In genomic region chr17:88067202-88067901, GRCm38 (mm10) we compare ENCODE assay signal across 8 mouse cellular contexts. TPM values are rescaled to one million over a fixed set of nuclear protein-coding genes. Genes with fewer than 3 reads are reported as not detected.
DNase-seq lines count a peak whose midpoint lies in the region; ATAC-seq and TF ChIP-seq lines count a peak whose summit lies in the region.

No protein-coding gene starts in this region.

- H3K79me2 ChIP-seq in C2C12 (ENCODE audit: control insufficient read depth, insufficient read depth) = peaks cover 25% of the 10 kb centered on the region

- H3K4me1 ChIP-seq in heart, embryonic 12.5 days (replicated peaks) = peaks cover 11% of the 10 kb centered on the region
- H3K4me1 ChIP-seq in forebrain, embryonic 11.5 days (replicated peaks; ENCODE audit: control insufficient read depth, insufficient read depth, low read length) = no peaks in the 10 kb centered on the region; the same call in 1 of the 2 replicates
- peaks cover 4 to 9% of the 10 kb centered on the region in 2 experiments for H3K4me1 ChIP-seq in liver, embryonic 14.5 days (replicated peaks; ENCODE audit: control insufficient read depth in 2 of 2, insufficient read depth in 2 of 2, low read length in 1 of 2)

- H3K9ac ChIP-seq in heart, embryonic 12.5 days = no peak overlapping the region
- no peak overlapping the region; the same call in 1 of the 2 replicates for H3K9ac ChIP-seq in forebrain, embryonic 11.5 days (ENCODE audit: low read length)
- H3K9ac ChIP-seq in liver, embryonic 14.5 days (replicated peaks) = peak overlapping the region; percentile 67

- no peaks in the 10 kb centered on the region for H3K9me3 ChIP-seq in heart, embryonic 12.5 days (replicated peaks)
- H3K9me3 ChIP-seq in forebrain, embryonic 11.5 days (ENCODE audit: control insufficient read depth, low read length) = no peaks in the 10 kb centered on the region
- no peaks in the 10 kb centered on the region for H3K9me3 ChIP-seq in liver, embryonic 14.5 days (ENCODE audit: control insufficient read depth, low read length)

- H3K79me3 ChIP-seq in C2C12 (ENCODE audit: low read depth) = peaks cover 22% of the 10 kb centered on the region

- 76% methylated on average over 4 of the region's 4 CpGs for WGBS in heart, embryonic 12.5 days
- WGBS in forebrain, embryonic 11.5 days = 79% methylated on average over 4 of the region's 4 CpGs
- 64% methylated on average over 4 of the region's 4 CpGs for WGBS in liver, embryonic 14.5 days (ENCODE audit: insufficient replicate concordance)

- no peak for DNase-seq in heart, postnatal 4 days
- no peak for DNase-seq in forebrain, embryonic 11.5 days (ENCODE audit: low spot score)
- DNase-seq in liver, embryonic 14.5 days (ENCODE audit: low read depth in 3 of 3, low spot score in 3 of 3) = no peak
- DNase-seq in left cerebral cortex, adult 9 months (ENCODE audit: low spot score in 2 of 2) = no peak
- DNase-seq in embryo, embryonic 10 days (ENCODE audit: low spot score) = no peak
- DNase-seq in natural killer cell, adult 2 months (ENCODE audit: low spot score in 2 of 2) = no peak

- peak overlapping the region; percentile 100 for H3K4me3 ChIP-seq in heart, embryonic 12.5 days
- H3K4me3 ChIP-seq in C2C12 (ENCODE audit: insufficient read depth, poor library complexity, severe bottlenecking) = peak overlapping the region; percentile 75
- H3K4me3 ChIP-seq in forebrain, embryonic 11.5 days (ENCODE audit: low read depth, low read length) = peak overlapping the region; percentile 99
- H3K4me3 ChIP-seq in liver, embryonic 14.5 days (ENCODE audit: insufficient read depth in 1 of 2, low read depth in 2 of 2, low read length in 2 of 2) = peak overlapping the region in 1 of 2 experiments; percentile 95; a peak in 2 of 4 replicates

- no peaks in the 10 kb centered on the region for H3K36me3 ChIP-seq in heart, embryonic 12.5 days
- no peaks in the 10 kb centered on the region for H3K36me3 ChIP-seq in C2C12 (ENCODE audit: control insufficient read depth, insufficient read depth)
- H3K36me3 ChIP-seq in forebrain, embryonic 11.5 days (ENCODE audit: control insufficient read depth, insufficient read depth, low read length) = no peaks in the 10 kb centered on the region
- H3K36me3 ChIP-seq in liver, embryonic 14.5 days (replicated peaks; ENCODE audit: control insufficient read depth, insufficient read depth, low read depth) = no peaks in the 10 kb centered on the region

- no peak for TF ChIP-seq EP300 in liver, embryonic 14.5 days (IDR thresholded peaks at IDR 0.05; ENCODE audit: low read depth)

- peak; percentile 31 for TF ChIP-seq CTCF in C2C12 (IDR thresholded peaks at IDR 0.05; ENCODE audit: control insufficient read depth, insufficient read depth, insufficient read length)
- TF ChIP-seq CTCF in liver, embryonic 14.5 days (IDR thresholded peaks at IDR 0.05; ENCODE audit: low read depth) = peak; percentile 19; the same call in 1 of the 2 replicates

- peak overlapping the region; percentile 24 for H3K4me2 ChIP-seq in heart, embryonic 12.5 days
- peak overlapping the region; percentile 57; the same call in 1 of the 2 replicates for H3K4me2 ChIP-seq in forebrain, embryonic 11.5 days (ENCODE audit: low read depth, low read length, severe bottlenecking)
- peak overlapping the region; percentile 92 for H3K4me2 ChIP-seq in liver, embryonic 14.5 days (ENCODE audit: low read depth)

- H3ac ChIP-seq in C2C12 (ENCODE audit: control insufficient read depth, insufficient read length, low read depth) = no peak overlapping the region

- no peaks in the 10 kb centered on the region for H3K27me3 ChIP-seq in heart, embryonic 12.5 days (replicated peaks)
- H3K27me3 ChIP-seq in C2C12 (ENCODE audit: control insufficient read depth, insufficient read depth, insufficient read length) = no peaks in the 10 kb centered on the region
- H3K27me3 ChIP-seq in forebrain, embryonic 11.5 days (ENCODE audit: control insufficient read depth, insufficient read depth, low read length) = no peaks in the 10 kb centered on the region
- H3K27me3 ChIP-seq in liver, embryonic 14.5 days (ENCODE audit: control insufficient read depth, insufficient read depth, low read length) = no peaks in the 10 kb centered on the region

- ATAC-seq in heart, embryonic 12.5 days (ENCODE audit: insufficient number of reproducible peaks, low FRiP score) = no peak
- no peak for ATAC-seq in forebrain, embryonic 11.5 days (replicated peaks; ENCODE audit: low FRiP score)
- no peak for ATAC-seq in liver, embryonic 14.5 days (ENCODE audit: insufficient read depth)

- H3K27ac ChIP-seq in heart, embryonic 12.5 days (ENCODE audit: poor library complexity, severe bottlenecking) = no peak overlapping the region
- H3K27ac ChIP-seq in forebrain, embryonic 11.5 days (ENCODE audit: low read depth, low read length) = no peak overlapping the region
- no peak overlapping the region for H3K27ac ChIP-seq in liver, embryonic 14.5 days

TF ChIP-seq in C2C12, 6 proteins besides CTCF, POLR2A, EP300 and RAD21:
- no peak for TF ChIP-seq USF1 (IDR thresholded peaks at IDR 0.05; ENCODE audit: low read depth)
- no peak for TF ChIP-seq CEBPB (IDR thresholded peaks at IDR 0.05; ENCODE audit: low read depth)
- no peak for TF ChIP-seq FOSL1 (IDR thresholded peaks at IDR 0.05; ENCODE audit: insufficient read depth, low read length, poor library complexity, severe bottlenecking)
- no peak for TF ChIP-seq MYOD1 (IDR thresholded peaks at IDR 0.05; ENCODE audit: control insufficient read depth, insufficient read length, low read depth)
- TF ChIP-seq MYOG (IDR thresholded peaks at IDR 0.05; ENCODE audit: control insufficient read depth, extremely low read depth, insufficient read length) = no peak
- TF ChIP-seq MAX (IDR thresholded peaks at IDR 0.05) = no peak

RNA-seq across cellular contexts. Expression of gene Fbxo11, which starts 2.3 kb away (rescaled TPM):
- polyA plus RNA-seq in heart, embryonic 12.5 days (2016; fragmentation: Nextera tagmentation; extraction: Ambion mirVana) = 13.3 and 16.0 TPM in 2 replicates
- 10 to 100 TPM; 48.7 to 49.0 TPM for total RNA-seq in heart, postnatal 4 days (2021)
- 9.3 TPM for polyA plus RNA-seq in C2C12 (2012; fragmentation: generic; extraction: Trizol)
- polyA plus RNA-seq in forebrain, embryonic 11.5 days (2014; fragmentation: Nextera tagmentation; extraction: Ambion mirVana) = 40.0 and 41.1 TPM in 2 replicates
- 4.4 and 7.1 TPM in 2 replicates for polyA plus RNA-seq in liver, embryonic 14.5 days (2012; rRNA removed)
- 4.5 and 4.8 TPM in 2 replicates for polyA plus RNA-seq in liver, embryonic 14.5 days (2014; fragmentation: Nextera tagmentation; extraction: Ambion mirVana)

Comparison
In these comparisons a context has a peak if more than half of its experiments do, and no peak if none do; other contexts are left out.
1. H3K4me2 ChIP-seq: peak in every context shown above with its lines; median percentile 92 in liver, embryonic 14.5 days; 57 in forebrain, embryonic 11.5 days; 24 in heart, embryonic 12.5 days.